Mouse (Mus musculus) intestine, embryonic 14.5 days (tissue): ENCODE data around the gene Snta1. TPM values are rescaled to one million over a fixed set of nuclear protein-coding genes. Genes with fewer than 3 reads are reported as not detected.

Experiments
- ATAC-seq: fragments of 200-750 bp; cut with Nextera tagmentation; replicated peaks from 2 replicates; pipeline ENCODE4 v1.8.0; 2017; ENCODE audit warnings: low read depth, moderate number of reproducible peaks, moderate TSS enrichment, moderate library complexity; ENCODE audit not compliant: low FRiP score, low TSS enrichment
- DNase-seq: peaks from one replicate; pipeline ENCODE4 v3.0.0-alpha.2; 2018; ENCODE audit warnings: low spot score
- H3K27ac ChIP-seq: fragments of 300-500 bp; sonication (generic); 2 replicates; pipeline ENCODE4 v1.5.1; 2014; ENCODE audit warnings: low read depth, mild to moderate bottlenecking, control low read depth
- H3K27me3 ChIP-seq: fragments of 300-500 bp; sonication (generic); replicated peaks from 2 replicates; pipeline ENCODE4 v1.6.1; 2014; ENCODE audit warnings: low read length, control low read depth; ENCODE audit not compliant: control insufficient read depth, insufficient read depth
- H3K36me3 ChIP-seq: fragments of 300-500 bp; sonication (generic); 2 replicates; pipeline ENCODE4 v1.6.1; 2014; ENCODE audit warnings: low read length, control low read depth; ENCODE audit not compliant: control insufficient read depth, insufficient read depth
- H3K4me1 ChIP-seq: fragments of 300-500 bp; sonication (generic); replicated peaks from 2 replicates; pipeline ENCODE4 v1.6.1; 2014; ENCODE audit warnings: low read length, control low read depth, mixed read lengths; ENCODE audit not compliant: control insufficient read depth, insufficient read depth
- H3K4me2 ChIP-seq: fragments of 300-500 bp; sonication (generic); 2 replicates; pipeline ENCODE4 v1.6.1; 2014; ENCODE audit warnings: low read length
- H3K4me3 ChIP-seq: fragments of 300-500 bp; sonication (generic); 2 replicates; pipeline ENCODE4 v1.5.1; 2014; ENCODE audit warnings: low read depth, low read length, control low read depth, mixed read lengths
- H3K9ac ChIP-seq: fragments of 300-500 bp; sonication (generic); 2 replicates; pipeline ENCODE4 v1.6.1; 2014; ENCODE audit warnings: mild to moderate bottlenecking, low read length
- H3K9me3 ChIP-seq: fragments of 300-500 bp; sonication (generic); 2 replicates; pipeline ENCODE4 v1.6.1; 2016; ENCODE audit warnings: low read length, control low read depth; ENCODE audit not compliant: control insufficient read depth
- WGBS: fragments of 180-500 bp; shearing (Covaris S2); extraction: QIAGEN DNeasy Blood & Tissue Kit; methylation state at CpG from one replicate; pipeline ENCODE4 v1.1.7; 2014; 5-methylcytosine and 5-hydroxymethylcytosine counted together
- polyA plus RNA-seq: library from polyadenylated mRNA; unstranded; fragments of >200 nt; fragmentation: Nextera tagmentation; extraction: Ambion mirVana; gene quantifications from 2 replicates; pipeline ENCODE4 v1.2.1, GENCODE M21; 2014

Snta1 gene
- polyA plus RNA-seq, 1 experiment from 2014 or later = 2.7 TPM

- ATAC-seq (no peak), DNase-seq (no peak)
- 86% methylated on average over 2 of the region's 2 CpGs for WGBS
- H3K4me3 ChIP-seq = no peak overlapping the region
- no peak overlapping the region for H3K27ac ChIP-seq
- no peaks in the 10 kb centered on the region for H3K9me3 ChIP-seq
- H3K4me1 ChIP-seq = 0 out of 2 replicates have a peak, but pooled peaks cover 9% of the 10 kb centered on the region
- no peak overlapping the region for H3K9ac ChIP-seq
- H3K36me3 ChIP-seq = no peaks in the 10 kb centered on the region
- no peaks in the 10 kb centered on the region for H3K27me3 ChIP-seq
- H3K4me2 ChIP-seq = no peak overlapping the region
Measured at GRCm38 (mm10) chr2:154399325-154399724, 8.6 kb downstream of the Snta1 start.

- Histone ChIP-seq H3K9me3 (no peaks in the 10 kb centered on the region), H3K4me2 (no peak overlapping the region), H3K36me3 (no peaks in the 10 kb centered on the region), H3K9ac (no peak overlapping the region), H3K4me3 (no peak overlapping the region), H3K27ac (no peak overlapping the region), H3K27me3 (no peaks in the 10 kb centered on the region), H3K4me1 (0 out of 2 replicates have a peak, but pooled peaks cover 7% of the 10 kb centered on the region)
- DNase-seq = no peak
- ATAC-seq = no peak
- WGBS = 73% methylated on average over 7 of the region's 7 CpGs
Measured at GRCm38 (mm10) chr2:154398267-154398666, 9.6 kb downstream of the Snta1 start.

- no peak overlapping the region for H3K27ac ChIP-seq
- DNase-seq = no peak
- no peaks in the 10 kb centered on the region for H3K9me3 ChIP-seq
- no peak for ATAC-seq
- H3K9ac ChIP-seq = no peak overlapping the region
- 76% methylated on average over 2 of the region's 2 CpGs for WGBS
- H3K4me1 ChIP-seq = no peaks in the 10 kb centered on the region
- H3K27me3 ChIP-seq = no peaks in the 10 kb centered on the region
- no peak overlapping the region for H3K4me2 ChIP-seq
- H3K4me3 ChIP-seq = no peak overlapping the region
- no peaks in the 10 kb centered on the region for H3K36me3 ChIP-seq
Measured at GRCm38 (mm10) chr2:154396529-154396928, 11.4 kb downstream of the Snta1 start.

- Histone ChIP-seq H3K27me3 (no peaks in the 10 kb centered on the region), H3K4me1 (no peaks in the 10 kb centered on the region), H3K9ac (no peak overlapping the region), H3K36me3 (no peaks in the 10 kb centered on the region), H3K9me3 (no peaks in the 10 kb centered on the region), H3K4me2 (no peak overlapping the region), H3K4me3 (no peak overlapping the region), H3K27ac (no peak overlapping the region)
- no peak for DNase-seq
- WGBS = 88% methylated on average over 3 of the region's 3 CpGs
- ATAC-seq = no peak
Measured at GRCm38 (mm10) chr2:154394602-154395001, 13.3 kb downstream of the Snta1 start.

GRCm38 (mm10) chr2:154390180-154390964 lies 17.5 kb downstream of the Snta1 start:
- no peaks in the 10 kb centered on the region for H3K4me1 ChIP-seq
- no peak overlapping the region for H3K9ac ChIP-seq
- ATAC-seq = peak; percentile 50; the same call in 1 of the 2 replicates
- 74% methylated on average over 11 of the region's 11 CpGs for WGBS
- DNase-seq = no peak
- no peak overlapping the region for H3K27ac ChIP-seq
- no peaks in the 10 kb centered on the region for H3K36me3 ChIP-seq
- no peak overlapping the region for H3K4me2 ChIP-seq
- H3K27me3 ChIP-seq = no peaks in the 10 kb centered on the region
- H3K4me3 ChIP-seq = no peak overlapping the region
- H3K9me3 ChIP-seq = no peaks in the 10 kb centered on the region

- Histone ChIP-seq H3K4me2 (no peak overlapping the region), H3K9me3 (no peaks in the 10 kb centered on the region), H3K4me1 (no peaks in the 10 kb centered on the region), H3K27me3 (no peaks in the 10 kb centered on the region), H3K4me3 (no peak overlapping the region), H3K9ac (no peak overlapping the region), H3K36me3 (no peaks in the 10 kb centered on the region), H3K27ac (no peak overlapping the region)
- ATAC-seq = no peak
- no peak for DNase-seq
- WGBS = 81% methylated on average over 7 of the region's 7 CpGs
Measured at GRCm38 (mm10) chr2:154379103-154379502, 28.8 kb downstream of the Snta1 start.

GRCm38 (mm10) chr2:154374807-154375601 lies 32.9 kb downstream of the Snta1 start:
- Histone ChIP-seq H3K4me2 (no peak overlapping the region), H3K9ac (no peak overlapping the region), H3K4me1 (0 out of 2 replicates have a peak, but pooled peaks cover 5% of the 10 kb centered on the region), H3K27ac (no peak overlapping the region), H3K36me3 (peaks cover 3% of the 10 kb centered on the region; the same call in 1 of the 2 replicates), H3K9me3 (no peaks in the 10 kb centered on the region), H3K4me3 (no peak overlapping the region), H3K27me3 (no peaks in the 10 kb centered on the region)
- WGBS = 76% methylated on average over 6 of the region's 6 CpGs
- ATAC-seq = no peak
- DNase-seq = no peak

GRCm38 (mm10) chr2:154373961-154374632 lies 33.8 kb downstream of the Snta1 start:
- Histone ChIP-seq H3K4me3 (no peak overlapping the region), H3K4me1 (0 out of 2 replicates have a peak, but pooled peaks cover 5% of the 10 kb centered on the region), H3K4me2 (no peak overlapping the region), H3K9me3 (no peaks in the 10 kb centered on the region), H3K27ac (no peak overlapping the region), H3K36me3 (peaks cover 5% of the 10 kb centered on the region; the same call in 1 of the 2 replicates), H3K27me3 (no peaks in the 10 kb centered on the region), H3K9ac (no peak overlapping the region)
- ATAC-seq (no peak), DNase-seq (peak; percentile 75)
- WGBS = 59% methylated on average over 6 of the region's 6 CpGs
